Mouse (Mus musculus): ENCODE measurements around the gene Ms4a4a.
"Not testable (repeated sequence)": the region's sequence is repeated elsewhere in the genome, so short reads cannot be mapped to it uniquely, and the experiment has no call there.

Gene Ms4a4a

GRCm38 (mm10) chr19:11431209-11431608, 55.9 kb downstream of the Ms4a4a start:
- in situ Hi-C loops (cut with MseI, MboI) = not testable (repeated sequence)

- in situ Hi-C loops (cut with MseI, MboI) = no loop called here
Measured at GRCm38 (mm10) chr19:11435058-11435834, 59.9 kb downstream of the Ms4a4a start.
